In genomic region chr1:30948361-30948949, GRCm38 (mm10) we compare ENCODE assay signal across 8 mouse cellular contexts. TPM values are rescaled to one million over a fixed set of nuclear protein-coding genes. Genes with fewer than 3 reads are reported as not detected.
DNase-seq lines count a peak whose midpoint lies in the region; ATAC-seq and TF ChIP-seq lines count a peak whose summit lies in the region.

No protein-coding gene starts in this region.

- H3K27me3 ChIP-seq in forebrain, embryonic 15.5 days: no peaks in the 10 kb centered on the region

- peak overlapping the region; percentile 90 for H3K9ac ChIP-seq in forebrain, embryonic 15.5 days (replicated peaks)

- peak; percentile 34 for DNase-seq in thymus, postnatal 14 days
- no peak for DNase-seq in thymus, adult 18-20 months
- DNase-seq in c-Kit-positive CD71-positive TER-119-negative erythroid progenitor cells, embryonic 14.5 days (ENCODE audit: low read depth): peak; percentile 42
- peak; percentile 12 for DNase-seq in kidney, adult 18-20 months
- no peak for DNase-seq in lung, adult 2 months
- peak; percentile 78 for DNase-seq in retina, embryonic 14.5 days (ENCODE audit: low spot score)
- no peak for DNase-seq in testis, postnatal 10 days (ENCODE audit: low spot score)

- peak overlapping the region; percentile 80 for H3K4me3 ChIP-seq in forebrain, embryonic 15.5 days
- peak overlapping the region; percentile 88 for H3K4me3 ChIP-seq in lung, adult 2 months (replicated peaks; ENCODE audit: extremely low read depth, low read depth, low read length)

- H3K36me3 ChIP-seq in forebrain, embryonic 15.5 days: peaks cover 19% of the 10 kb centered on the region

- H3K9me3 ChIP-seq in forebrain, embryonic 15.5 days: no peaks in the 10 kb centered on the region

- peaks cover 33% of the 10 kb centered on the region for H3K4me1 ChIP-seq in forebrain, embryonic 15.5 days
- peaks cover 3% of the 10 kb centered on the region; the same call in 1 of the 2 replicates for H3K4me1 ChIP-seq in lung, adult 2 months (ENCODE audit: control insufficient read depth, insufficient read depth, low read length)

- TF ChIP-seq POLR2A in lung, adult 2 months (IDR thresholded peaks at IDR 0.05; ENCODE audit: borderline replicate concordance, extremely low read depth, low read depth, low read length): no peak

- H3K27ac ChIP-seq in forebrain, embryonic 15.5 days (replicated peaks): peak overlapping the region; percentile 100

- peak overlapping the region; percentile 45 for H3K4me2 ChIP-seq in forebrain, embryonic 15.5 days (replicated peaks)

- no peak for ATAC-seq in forebrain, embryonic 15.5 days (replicated peaks)

- 0 out of 2 replicates have a peak, but pooled peaks have one; percentile 8 for TF ChIP-seq CTCF in lung, adult 2 months (IDR thresholded peaks at IDR 0.05; ENCODE audit: insufficient read depth, low read length)

- WGBS in forebrain, embryonic 15.5 days: under 1% methylated on average over 16 of the region's 16 CpGs
- WGBS in lung, adult 2 months: under 1% methylated on average over 16 of the region's 16 CpGs

RNA-seq across cellular contexts. Expression of gene AC153137.1, which starts 29.3 kb away (rescaled TPM):
- polyA plus RNA-seq in forebrain, embryonic 15.5 days (2015; fragmentation: Nextera tagmentation; extraction: Ambion mirVana): not detected in 2 replicates
- not detected in 2 replicates for polyA plus RNA-seq in lung, adult 2 months (2012; rRNA removed)

Comparison
In these comparisons a context has a peak if more than half of its experiments do, and no peak if none do; other contexts are left out.
1. DNase-seq: peak in thymus, postnatal 14 days (single experiment), c-Kit-positive CD71-positive TER-119-negative erythroid progenitor cells, embryonic 14.5 days (single experiment), kidney, adult 18-20 months (single experiment) and retina, embryonic 14.5 days (single experiment); none in thymus, adult 18-20 months (0 of 2), lung, adult 2 months (single experiment) and testis, postnatal 10 days (single experiment).